Mouse (Mus musculus): Measurements from ENCODE around the gene Tmtc1. TPM values are rescaled to one million over a fixed set of nuclear protein-coding genes. Genes with fewer than 3 reads are reported as not detected.

Gene Tmtc1
- polyA plus RNA-seq, 1 experiment from 2014 or later, result 1.7 TPM

- H3K36me3 ChIP-seq, result no peaks in the 10 kb centered on the region
- no peak overlapping the region for H3K4me3 ChIP-seq
Measured at GRCm38 (mm10) chr6:148392147-148392546, 52.0 kb downstream of the Tmtc1 start.

GRCm38 (mm10) chr6:148391286-148391685 lies 52.9 kb downstream of the Tmtc1 start:
- no peaks in the 10 kb centered on the region for H3K27me3 ChIP-seq
- 64% methylated on average over 7 of the region's 7 CpGs for WGBS
- peaks cover 31% of the 10 kb centered on the region for H3K4me1 ChIP-seq
- H3K4me3 ChIP-seq, result no peak overlapping the region
- no peaks in the 10 kb centered on the region for H3K9me3 ChIP-seq
- H3K9ac ChIP-seq, result no peak overlapping the region
- no peak for ATAC-seq (ENCODE audit: insufficient number of reproducible peaks, insufficient read depth, low FRiP score, low TSS enrichment, low read depth)
- no peaks in the 10 kb centered on the region for H3K36me3 ChIP-seq
- no peak overlapping the region for H3K27ac ChIP-seq
- no peak overlapping the region for H3K4me2 ChIP-seq

More at GRCm38 (mm10) chr6:148392147-148392546, 52.0 kb downstream of the Tmtc1 start:
- WGBS, result 42% methylated on average over 10 of the region's 10 CpGs
- ATAC-seq (ENCODE audit: insufficient number of reproducible peaks, insufficient read depth, low FRiP score, low TSS enrichment, low read depth), result no peak
- H3K27me3 ChIP-seq, result no peaks in the 10 kb centered on the region
- peak overlapping the region; percentile 36 for H3K27ac ChIP-seq
- no peak overlapping the region for H3K4me2 ChIP-seq
- H3K9me3 ChIP-seq, result no peaks in the 10 kb centered on the region
- H3K4me1 ChIP-seq, result peaks cover 31% of the 10 kb centered on the region
- 0 out of 2 replicates have a peak overlapping the region, but pooled peaks have one; percentile 21 for H3K9ac ChIP-seq

GRCm38 (mm10) chr6:148390630-148391276 lies 53.4 kb downstream of the Tmtc1 start:
- Histone ChIP-seq H3K27me3 (no peaks in the 10 kb centered on the region), H3K4me1 (peaks cover 31% of the 10 kb centered on the region), H3K4me3 (no peak overlapping the region), H3K9ac (no peak overlapping the region), H3K27ac (no peak overlapping the region), H3K4me2 (no peak overlapping the region), H3K36me3 (no peaks in the 10 kb centered on the region), H3K9me3 (no peaks in the 10 kb centered on the region)
- WGBS, result 44% methylated on average over 4 of the region's 4 CpGs
- ATAC-seq (ENCODE audit: insufficient number of reproducible peaks, insufficient read depth, low FRiP score, low TSS enrichment, low read depth), result no peak

- no peak for ATAC-seq (ENCODE audit: insufficient number of reproducible peaks, insufficient read depth, low FRiP score, low TSS enrichment, low read depth)
- no peak overlapping the region for H3K27ac ChIP-seq
- H3K9me3 ChIP-seq, result no peaks in the 10 kb centered on the region
- no peak overlapping the region for H3K9ac ChIP-seq
- 57% methylated on average over 1 of the region's 1 CpGs for WGBS
- H3K36me3 ChIP-seq, result no peaks in the 10 kb centered on the region
- no peak overlapping the region for H3K4me3 ChIP-seq
- no peaks in the 10 kb centered on the region for H3K27me3 ChIP-seq
- peaks cover 30% of the 10 kb centered on the region for H3K4me1 ChIP-seq
- H3K4me2 ChIP-seq, result no peak overlapping the region
Measured at GRCm38 (mm10) chr6:148387990-148388389, 56.2 kb downstream of the Tmtc1 start.

- ATAC-seq (ENCODE audit: insufficient number of reproducible peaks, insufficient read depth, low FRiP score, low TSS enrichment, low read depth), result no peak
- Histone ChIP-seq H3K4me2 (no peak overlapping the region), H3K9ac (no peak overlapping the region), H3K4me1 (0 out of 2 replicates have a peak, but pooled peaks cover 6% of the 10 kb centered on the region), H3K9me3 (no peaks in the 10 kb centered on the region), H3K36me3 (no peaks in the 10 kb centered on the region), H3K27ac (no peak overlapping the region), H3K4me3 (no peak overlapping the region), H3K27me3 (no peaks in the 10 kb centered on the region)
- WGBS, result 70% methylated on average over 6 of the region's 6 CpGs
Measured at GRCm38 (mm10) chr6:148384111-148384895, 59.9 kb downstream of the Tmtc1 start.

- 83% methylated on average over 9 of the region's 9 CpGs for WGBS
Measured at GRCm38 (mm10) chr6:148381163-148381782, 62.9 kb downstream of the Tmtc1 start.

GRCm38 (mm10) chr6:148375618-148376209 lies 68.5 kb downstream of the Tmtc1 start:
- H3K36me3 ChIP-seq, result no peaks in the 10 kb centered on the region
- no peaks in the 10 kb centered on the region for H3K27me3 ChIP-seq
- H3K27ac ChIP-seq, result no peak overlapping the region
- no peak overlapping the region for H3K4me3 ChIP-seq
- ATAC-seq (ENCODE audit: insufficient number of reproducible peaks, insufficient read depth, low FRiP score, low TSS enrichment, low read depth), result no peak
- H3K4me2 ChIP-seq, result no peak overlapping the region
- WGBS, result 54% methylated on average over 3 of the region's 3 CpGs
- 0 out of 2 replicates have a peak, but pooled peaks cover 3% of the 10 kb centered on the region for H3K4me1 ChIP-seq
- no peak overlapping the region for H3K9ac ChIP-seq
- H3K9me3 ChIP-seq, result peaks cover 3% of the 10 kb centered on the region; the same call in 1 of the 2 replicates

More at GRCm38 (mm10) chr6:148381163-148381782, 62.9 kb downstream of the Tmtc1 start:
- Histone ChIP-seq H3K27ac (no peak overlapping the region), H3K9me3 (peaks cover 3% of the 10 kb centered on the region; the same call in 1 of the 2 replicates), H3K9ac (no peak overlapping the region), H3K27me3 (no peaks in the 10 kb centered on the region), H3K4me3 (no peak overlapping the region), H3K4me2 (no peak overlapping the region), H3K4me1 (no peaks in the 10 kb centered on the region), H3K36me3 (no peaks in the 10 kb centered on the region)
- ATAC-seq (ENCODE audit: insufficient number of reproducible peaks, insufficient read depth, low FRiP score, low TSS enrichment, low read depth), result no peak

GRCm38 (mm10) chr6:148375015-148375414 lies 69.2 kb downstream of the Tmtc1 start:
- H3K4me1 ChIP-seq, result 0 out of 2 replicates have a peak, but pooled peaks cover 3% of the 10 kb centered on the region
- H3K27ac ChIP-seq, result no peak overlapping the region
- peaks cover 3% of the 10 kb centered on the region; the same call in 1 of the 2 replicates for H3K9me3 ChIP-seq
- WGBS, result 80% methylated on average over 3 of the region's 3 CpGs
- no peak overlapping the region for H3K4me2 ChIP-seq
- H3K36me3 ChIP-seq, result no peaks in the 10 kb centered on the region
- no peak overlapping the region for H3K4me3 ChIP-seq
- no peak overlapping the region for H3K9ac ChIP-seq
- ATAC-seq (ENCODE audit: insufficient number of reproducible peaks, insufficient read depth, low FRiP score, low TSS enrichment, low read depth), result no peak
- no peaks in the 10 kb centered on the region for H3K27me3 ChIP-seq

GRCm38 (mm10) chr6:148373444-148373843 lies 70.7 kb downstream of the Tmtc1 start:
- Histone ChIP-seq H3K27ac (no peak overlapping the region), H3K27me3 (no peaks in the 10 kb centered on the region), H3K4me2 (no peak overlapping the region), H3K4me3 (no peak overlapping the region), H3K4me1 (0 out of 2 replicates have a peak, but pooled peaks cover 3% of the 10 kb centered on the region), H3K9me3 (peaks cover 3% of the 10 kb centered on the region; the same call in 1 of the 2 replicates), H3K9ac (no peak overlapping the region), H3K36me3 (no peaks in the 10 kb centered on the region)
- ATAC-seq (ENCODE audit: insufficient number of reproducible peaks, insufficient read depth, low FRiP score, low TSS enrichment, low read depth), result no peak
- 63% methylated on average over 2 of the region's 2 CpGs for WGBS

GRCm38 (mm10) chr6:148371223-148371622 lies 73.0 kb downstream of the Tmtc1 start:
- no peaks in the 10 kb centered on the region for H3K9me3 ChIP-seq
- no peak overlapping the region for H3K27ac ChIP-seq
- no peaks in the 10 kb centered on the region for H3K36me3 ChIP-seq
- H3K4me2 ChIP-seq, result no peak overlapping the region
- H3K4me1 ChIP-seq, result peaks cover 10% of the 10 kb centered on the region
- no peak overlapping the region for H3K9ac ChIP-seq
- no peaks in the 10 kb centered on the region for H3K27me3 ChIP-seq
- no peak overlapping the region for H3K4me3 ChIP-seq
- no peak for ATAC-seq (ENCODE audit: insufficient number of reproducible peaks, insufficient read depth, low FRiP score, low TSS enrichment, low read depth)

- Histone ChIP-seq H3K27ac (no peak overlapping the region), H3K4me3 (no peak overlapping the region), H3K9me3 (no peaks in the 10 kb centered on the region), H3K36me3 (no peaks in the 10 kb centered on the region), H3K4me1 (peaks cover 11% of the 10 kb centered on the region), H3K9ac (no peak overlapping the region), H3K27me3 (no peaks in the 10 kb centered on the region), H3K4me2 (no peak overlapping the region)
- WGBS, result 24% methylated on average over 4 of the region's 4 CpGs
- no peak for ATAC-seq (ENCODE audit: insufficient number of reproducible peaks, insufficient read depth, low FRiP score, low TSS enrichment, low read depth)
Measured at GRCm38 (mm10) chr6:148367094-148367539, 77.1 kb downstream of the Tmtc1 start.

Data from embryonic facial prominence, embryonic 13.5 days (tissue).